Mouse (Mus musculus) adrenal gland, postnatal 4 days (tissue): ENCODE results near the gene Cass4. TPM values are rescaled to one million over a fixed set of nuclear protein-coding genes. Genes with fewer than 3 reads are reported as not detected.

Experiments
- DNase-seq, 2 experiments: peaks; one replicate each; pipeline ENCODE4 v3.0.0; 2021 to 2022; ENCODE audit warnings: low spot score in 2 of 2, mixed read lengths in 2 of 2
- total RNA-seq, 2 experiments: library from RNA; stranded (reverse); gene quantifications; 2 replicates each; pipeline ENCODE4 v1.2.3; 2021

Cass4 gene
- total RNA-seq, 2 experiments from 2014 or later, result 0.22 to 0.25 TPM

- DNase-seq, result no peak
Observed at GRCm38 (mm10) chr2:172481654-172482385, 88.2 kb downstream of the Cass4 start.

Other genes starting within 250 kb of the Cass4 start
- gene Mc3r, start 145.3 kb upstream of the Cass4 start, total RNA-seq, result not detected
- 10 to 100 TPM; 28.4 to 33.2 TPM for gene Fam210b, start 48.2 kb upstream of the Cass4 start, total RNA-seq
- gene Aurka, start 23.3 kb upstream of the Cass4 start, total RNA-seq, result 10 to 100 TPM; 22.4 to 22.6 TPM
- 10 to 100 TPM; 38.5 to 41.5 TPM for gene Cstf1, start 23.1 kb upstream of the Cass4 start, total RNA-seq
- gene Rtf2, start 46.8 kb downstream of the Cass4 start, total RNA-seq, result 10 to 100 TPM; 73.0 to 73.2 TPM
- not detected for gene Gcnt7, start 64.8 kb downstream of the Cass4 start, total RNA-seq
- under 1 TPM in 1 of 2 experiments, not detected in 1; 0.92 TPM for gene Fam209, start 78.7 kb downstream of the Cass4 start, total RNA-seq
- gene Tfap2c, start 155.8 kb downstream of the Cass4 start, total RNA-seq, result under 1 TPM in 1 of 2 experiments, not detected in 1; 0.11 TPM